Mouse (Mus musculus) MEL (cell line): Measurements from ENCODE around the gene Cfl1. TPM values are rescaled to one million over a fixed set of nuclear protein-coding genes. Genes with fewer than 3 reads are reported as not detected.

Source experiments
- DNase-seq: peaks from one replicate; pipeline ENCODE4 v3.0.0; 2011; ENCODE audit warnings: low read depth, low spot score
- H3K27ac ChIP-seq: 2 replicates; pipeline ENCODE4 v1.5.1; 2012; ENCODE audit warnings: low read depth, mild to moderate bottlenecking, control low read depth, low read length, moderate library complexity; ENCODE audit not compliant: control insufficient read depth
- H3K27me3 ChIP-seq, 2 experiments: fragments of 150-350 bp in 1 of 2; sonication (generic) in 1 of 2; 2 replicates each; pipeline ENCODE4 v1.6.1; 2012; ENCODE audit warnings: low read length in 2 of 2, mild to moderate bottlenecking in 2 of 2, improper control_type of control experiment in 1 of 2, moderate library complexity in 1 of 2; ENCODE audit not compliant: insufficient read depth in 2 of 2, control insufficient read depth in 1 of 2
- H3K36me3 ChIP-seq, 2 experiments: 2 replicates each; pipeline ENCODE4 v1.6.1; 2012 to 2014; ENCODE audit warnings: low read length in 2 of 2, improper control_type of control experiment in 1 of 2, inconsistent platforms in 1 of 2, mild to moderate bottlenecking in 1 of 2; ENCODE audit not compliant: insufficient read depth in 2 of 2, control insufficient read depth in 1 of 2
- H3K4me1 ChIP-seq, 2 experiments: fragments of 150-350 bp in 1 of 2; sonication (generic) in 1 of 2; 2 replicates each; pipeline ENCODE4 v1.6.1; 2012; ENCODE audit warnings: low read length in 2 of 2, improper control_type of control experiment in 1 of 2, mild to moderate bottlenecking in 1 of 2; ENCODE audit not compliant: insufficient read depth in 2 of 2, control insufficient read depth in 1 of 2
- H3K4me3 ChIP-seq, 2 experiments: fragments of 150-350 bp in 1 of 2; sonication (generic) in 1 of 2; 2 replicates each; pipeline ENCODE4 v1.5.1; 2012; ENCODE audit warnings: low read depth in 2 of 2, low read length in 2 of 2, mild to moderate bottlenecking in 2 of 2, moderate library complexity in 2 of 2, control low read depth in 1 of 2, improper control_type of control experiment in 1 of 2; ENCODE audit not compliant: control insufficient read depth in 1 of 2, insufficient read depth in 1 of 2
- H3K79me2 ChIP-seq: 2 replicates; pipeline ENCODE4 v1.6.1; 2012; ENCODE audit warnings: mild to moderate bottlenecking, low read length, moderate library complexity; ENCODE audit not compliant: control insufficient read depth, poor library complexity, insufficient read depth
- H3K9ac ChIP-seq: 2 replicates; pipeline ENCODE4 v1.6.1; 2012; ENCODE audit warnings: low read depth, mild to moderate bottlenecking, control low read depth, low read length, moderate library complexity; ENCODE audit not compliant: control insufficient read depth, poor library complexity, severe bottlenecking
- H3K9me3 ChIP-seq: fragments of 150-350 bp; sonication (generic); replicated peaks from 2 replicates; pipeline ENCODE4 v1.6.1; 2012; ENCODE audit warnings: mild to moderate bottlenecking, low read length, improper control_type of control experiment, moderate library complexity; ENCODE audit not compliant: insufficient read depth
- BHLHE40 ChIP-seq: IDR thresholded peaks from 2 replicates; pipeline ENCODE4 v1.6.1; 2012; ENCODE audit warnings: low read depth, mild to moderate bottlenecking, inconsistent platforms, low read length, improper control_type of control experiment, borderline replicate concordance
- CHD2 ChIP-seq: IDR thresholded peaks from 2 replicates; pipeline ENCODE4 v1.6.1; 2011; ENCODE audit warnings: low read length, improper control_type of control experiment
- CTCF ChIP-seq, 3 experiments: IDR thresholded peaks in 2 of 3; conservative IDR thresholded peaks in 1 of 3; 2 replicates each; pipeline ENCODE4 v1.5.1; 2011 to 2012; ENCODE audit warnings: low read length in 3 of 3, low read depth in 2 of 3, mild to moderate bottlenecking in 2 of 3, improper control_type of control experiment in 1 of 3, inconsistent platforms in 1 of 3, mixed read lengths in 1 of 3, moderate library complexity in 1 of 3; ENCODE audit not compliant: control insufficient read depth in 1 of 3, insufficient read depth in 1 of 3, poor library complexity in 1 of 3, severe bottlenecking in 1 of 3
- E2F4 ChIP-seq: IDR thresholded peaks from 2 replicates; pipeline ENCODE4 v1.6.1; 2011; ENCODE audit warnings: low read depth, low read length, improper control_type of control experiment, borderline replicate concordance
- ETS1 ChIP-seq: IDR thresholded peaks from 2 replicates; pipeline ENCODE4 v1.6.1; 2012; ENCODE audit warnings: low read depth, mild to moderate bottlenecking, inconsistent platforms, low read length, improper control_type of control experiment, moderate library complexity
- GABPA ChIP-seq: IDR thresholded peaks from 2 replicates; pipeline ENCODE4 v1.6.1; 2012; ENCODE audit warnings: low read depth, mild to moderate bottlenecking, inconsistent platforms, low read length, improper control_type of control experiment, moderate library complexity
- GATA1 ChIP-seq: IDR thresholded peaks from 2 replicates; pipeline ENCODE4 v1.6.1; 2011; ENCODE audit warnings: low read depth, low read length, improper control_type of control experiment
- HCFC1 ChIP-seq: IDR thresholded peaks from 2 replicates; pipeline ENCODE4 v1.6.1; 2012; ENCODE audit warnings: low read depth, mild to moderate bottlenecking, inconsistent platforms, low read length, improper control_type of control experiment, moderate library complexity
- MAFK ChIP-seq: IDR thresholded peaks from 2 replicates; pipeline ENCODE4 v1.6.1; 2011; ENCODE audit warnings: low read depth, mild to moderate bottlenecking, low read length, improper control_type of control experiment, borderline replicate concordance
- MAZ ChIP-seq: IDR thresholded peaks from 2 replicates; pipeline ENCODE4 v1.6.1; 2012; ENCODE audit warnings: low read depth, mild to moderate bottlenecking, inconsistent platforms, low read length, improper control_type of control experiment
- MEF2A ChIP-seq: IDR thresholded peaks from 2 replicates; pipeline ENCODE4 v1.6.1; 2014; ENCODE audit warnings: low read depth, mild to moderate bottlenecking, inconsistent platforms, low read length, improper control_type of control experiment; ENCODE audit not compliant: poor library complexity, insufficient replicate concordance, severe bottlenecking; ENCODE audit errors: extremely low read depth
- MXI1 ChIP-seq: IDR thresholded peaks from 2 replicates; pipeline ENCODE4 v1.6.1; 2011; ENCODE audit warnings: mild to moderate bottlenecking, low read depth, low read length, improper control_type of control experiment
- NELFE ChIP-seq: IDR thresholded peaks from 2 replicates; pipeline ENCODE4 v1.6.1; 2011; ENCODE audit warnings: low read depth, low read length, improper control_type of control experiment
- RAD21 ChIP-seq: IDR thresholded peaks from 2 replicates; pipeline ENCODE4 v1.6.1; 2011; ENCODE audit warnings: mild to moderate bottlenecking, low read depth, low read length, improper control_type of control experiment
- SIN3A ChIP-seq: IDR thresholded peaks from 2 replicates; pipeline ENCODE4 v1.6.1; 2012; ENCODE audit warnings: low read length, improper control_type of control experiment, inconsistent platforms
- SMC3 ChIP-seq: IDR thresholded peaks from 2 replicates; pipeline ENCODE4 v1.6.1; 2011; ENCODE audit warnings: low read depth, low read length, improper control_type of control experiment
- TBP ChIP-seq: IDR thresholded peaks from 2 replicates; pipeline ENCODE4 v1.8.0; 2011; ENCODE audit warnings: low read depth, low read length, improper control_type of control experiment
- TCF12 ChIP-seq: IDR thresholded peaks from 2 replicates; pipeline ENCODE4 v1.6.1; 2014; ENCODE audit warnings: low read depth, mild to moderate bottlenecking, inconsistent platforms, low read length, improper control_type of control experiment, moderate library complexity
- UBTF ChIP-seq: IDR thresholded peaks from 2 replicates; pipeline ENCODE4 v1.6.1; 2012; ENCODE audit warnings: low read depth, mild to moderate bottlenecking, inconsistent platforms, low read length, improper control_type of control experiment, moderate library complexity, borderline replicate concordance; ENCODE audit not compliant: insufficient read depth
- USF2 ChIP-seq, 2 experiments: IDR thresholded peaks; 2 replicates each; pipeline ENCODE4 v1.6.1; 2011 to 2012; ENCODE audit warnings: improper control_type of control experiment in 2 of 2, low read length in 2 of 2, borderline replicate concordance in 1 of 2, inconsistent platforms in 1 of 2, low read depth in 1 of 2, mild to moderate bottlenecking in 1 of 2; ENCODE audit not compliant: insufficient read depth in 1 of 2
- ZC3H11A ChIP-seq: IDR thresholded peaks from 2 replicates; pipeline ENCODE4 v1.6.1; 2012; ENCODE audit warnings: low read depth, mild to moderate bottlenecking, inconsistent platforms, low read length, improper control_type of control experiment
- ZKSCAN1 ChIP-seq: IDR thresholded peaks from 2 replicates; pipeline ENCODE4 v1.6.1; 2012; ENCODE audit warnings: low read depth, mild to moderate bottlenecking, inconsistent platforms, low read length, improper control_type of control experiment, moderate library complexity
- polyA plus RNA-seq, 2 experiments: library from polyadenylated mRNA; stranded (reverse) in 1 of 2; unstranded in 1 of 2; fragments of >175 nt in 1 of 2; fragments of >200 nt in 1 of 2; gene quantifications; 2 replicates each; pipeline versions ENCODE4 v1.2.1 to v1.2.4; 2012; ENCODE audit warnings: low replicate concordance in 2 of 2, low read depth in 1 of 2; ENCODE audit not compliant: insufficient read length in 2 of 2, insufficient read depth in 1 of 2, missing spikeins in 1 of 2
- total RNA-seq: library from RNA; depleted of rRNA; stranded (reverse); fragments of 300-350 nt; gene quantifications from 2 replicates; pipeline ENCODE4 v1.2.3, GENCODE M21; 2012

Gene Cfl1
- total and polyA plus RNA-seq, 3 experiments: 880 to 2,037 TPM; not detected in 1

GRCm38 (mm10) chr19:5463791-5464562 lies 26.3 kb upstream of the Cfl1 start:
- Histone ChIP-seq H3K4me3 (no peak overlapping the region), H3K9me3 (no peaks in the 10 kb centered on the region), H3K4me1 (peaks cover 0 to 19% of the 10 kb centered on the region in 2 experiments; a peak in 3 of 4 replicates), H3K79me2 (peaks cover 4% of the 10 kb centered on the region), H3K36me3 (no peaks in the 10 kb centered on the region; a peak in 2 of 4 replicates), H3K27me3 (no peaks in the 10 kb centered on the region), H3K27ac (no peak overlapping the region), H3K9ac (no peak overlapping the region)
- TF ChIP-seq ETS1 (no peak), TBP (no peak), UBTF (no peak), GATA1 (no peak), USF2 (IDR thresholded peaks at IDR 0.05; ENCODE audit: borderline replicate concordance in 1 of 2, insufficient read depth in 1 of 2, low read depth in 1 of 2, low read length in 2 of 2) (no peak), SIN3A (no peak), RAD21 (peak; percentile 49), GABPA (no peak), SMC3 (peak; percentile 52), MXI1 (no peak), CTCF (IDR thresholded peaks at IDR 0.05 in 2 of 3, conservative IDR thresholded peaks at IDR 0.05 in 1 of 3; ENCODE audit: control insufficient read depth in 1 of 3, insufficient read depth in 1 of 3, low read depth in 2 of 3, low read length in 3 of 3, poor library complexity in 1 of 3, severe bottlenecking in 1 of 3) (peak; percentile 77 to 93 (median 90))
- peak; percentile 62 for DNase-seq

DNA sequence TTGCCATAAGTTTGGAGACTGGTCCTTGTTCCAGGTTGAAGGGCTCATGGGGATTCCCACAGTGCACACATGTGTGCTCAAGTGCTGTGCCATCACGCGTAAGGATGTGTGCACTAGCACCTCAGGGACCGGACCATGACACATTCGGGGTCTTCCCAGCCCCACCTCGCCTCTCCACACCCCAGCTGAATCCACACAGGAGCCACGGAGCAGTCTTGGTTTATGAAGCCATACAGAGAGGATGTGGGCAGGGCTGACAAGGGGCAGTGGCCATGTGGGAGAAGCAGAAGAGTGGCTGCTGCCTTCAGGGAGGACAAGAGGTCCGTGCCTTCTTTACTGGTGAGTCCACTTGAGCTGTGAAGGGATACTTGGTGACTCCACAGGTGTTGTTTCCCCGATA lies 25.2 kb upstream of the Cfl1 start:
- no peaks in the 10 kb centered on the region for H3K27me3 ChIP-seq
- TF ChIP-seq SMC3 (no peak), ZKSCAN1 (no peak)
- H3K79me2 ChIP-seq: peaks cover 4% of the 10 kb centered on the region
- no peak for DNase-seq
- H3K4me3 ChIP-seq: no peak overlapping the region
- no peaks in the 10 kb centered on the region; a peak in 1 of 4 replicates for H3K36me3 ChIP-seq
- H3K4me1 ChIP-seq: peaks cover 0 to 15% of the 10 kb centered on the region in 2 experiments; a peak in 3 of 4 replicates
- H3K9me3 ChIP-seq: no peaks in the 10 kb centered on the region
- no peak overlapping the region for H3K27ac ChIP-seq
- no peak overlapping the region for H3K9ac ChIP-seq

GRCm38 (mm10) chr19:5466916-5467500 lies 23.2 kb upstream of the Cfl1 start:
- Histone ChIP-seq H3K4me1 (peaks cover 0 to 9% of the 10 kb centered on the region in 2 experiments; a peak in 1 of 4 replicates), H3K9me3 (no peaks in the 10 kb centered on the region), H3K27me3 (no peaks in the 10 kb centered on the region), H3K9ac (no peak overlapping the region), H3K4me3 (no peak overlapping the region), H3K27ac (no peak overlapping the region), H3K79me2 (no peaks in the 10 kb centered on the region), H3K36me3 (no peaks in the 10 kb centered on the region)
- no peak for DNase-seq
- TF ChIP-seq ETS1 (no peak), SMC3 (no peak), CTCF (IDR thresholded peaks at IDR 0.05 in 2 of 3, conservative IDR thresholded peaks at IDR 0.05 in 1 of 3; ENCODE audit: control insufficient read depth in 1 of 3, insufficient read depth in 1 of 3, low read depth in 2 of 3, low read length in 3 of 3, poor library complexity in 1 of 3, severe bottlenecking in 1 of 3) (no peak), HCFC1 (no peak), USF2 (IDR thresholded peaks at IDR 0.05; ENCODE audit: borderline replicate concordance in 1 of 2, insufficient read depth in 1 of 2, low read depth in 1 of 2, low read length in 2 of 2) (no peak), ZC3H11A (no peak), CHD2 (no peak), TCF12 (no peak), MAZ (no peak), E2F4 (no peak), ZKSCAN1 (no peak), NELFE (no peak), BHLHE40 (no peak), MEF2A (no peak), MAFK (no peak)
